ENCODE assay signal across 12 mouse cellular contexts in the genomic region with DNA sequence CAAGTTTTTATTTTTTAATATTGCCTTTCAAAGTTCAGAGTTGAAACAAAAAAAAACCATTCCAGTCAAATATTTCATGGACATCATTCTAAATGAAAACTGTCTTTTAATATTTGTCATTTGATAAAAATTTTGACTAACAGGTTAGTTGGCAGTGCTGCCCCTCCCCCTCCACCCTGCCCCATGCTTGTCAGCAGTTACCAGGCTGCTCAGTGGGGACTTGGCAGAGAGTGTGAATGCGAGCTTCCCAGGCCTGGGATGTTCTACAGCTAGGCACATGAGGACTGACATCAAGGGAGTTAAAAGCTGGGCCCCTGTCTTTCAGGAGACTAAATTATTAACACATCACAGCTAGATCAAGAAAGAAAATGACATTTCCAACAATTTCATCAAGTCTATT.
DNase-seq lines count a peak whose midpoint lies in the region; ATAC-seq lines count a peak whose summit lies in the region.
"Had no signal": no experiment of that assay in that cellular context is flagged by ENCODE, and none has a peak within 500 bp of the region (broad histone marks: within the 10 kb centered on the region; RNA-seq: fewer than 3 reads in every experiment).

No protein-coding gene starts in this region.

- 25% methylated on average over 1 of the region's 1 CpGs for WGBS in kidney, embryonic 14.5 days

- H3K27ac ChIP-seq in kidney, embryonic 14.5 days (ENCODE audit: low read depth, low read length) = no peak overlapping the region
- H3K27ac ChIP-seq: midbrain, embryonic 13.5 days; stomach, embryonic 15.5 days had no signal

- H3K4me2 ChIP-seq in kidney, embryonic 14.5 days (replicated peaks; ENCODE audit: low read depth, low read length) = no peak overlapping the region
- H3K4me2 ChIP-seq: midbrain, embryonic 13.5 days had no signal

- H3K4me1 ChIP-seq in kidney, embryonic 14.5 days (ENCODE audit: control insufficient read depth, insufficient read depth, low read length) = peaks cover 15% of the 10 kb centered on the region; the same call in 1 of the 2 replicates

- H3K36me3 ChIP-seq in kidney, embryonic 14.5 days (ENCODE audit: control insufficient read depth, insufficient read depth, low read length) = no peaks in the 10 kb centered on the region
- H3K36me3 ChIP-seq: midbrain, embryonic 13.5 days; stomach, embryonic 15.5 days had no signal

- H3K27me3 ChIP-seq in kidney, embryonic 14.5 days (ENCODE audit: control insufficient read depth, insufficient read depth, low read length) = no peaks in the 10 kb centered on the region
- H3K27me3 ChIP-seq: midbrain, embryonic 13.5 days; stomach, embryonic 15.5 days had no signal

- H3K9me3 ChIP-seq in kidney, embryonic 14.5 days (ENCODE audit: control insufficient read depth, low read length) = no peaks in the 10 kb centered on the region; the same call in 1 of the 2 replicates
- H3K9me3 ChIP-seq: midbrain, embryonic 13.5 days; stomach, embryonic 15.5 days had no signal

- peak; percentile 54 to 75 for DNase-seq in cerebellum, postnatal 10 days
- DNase-seq in cerebellum, adult 9-11 months = no peak
- peak; percentile 60 for DNase-seq in kidney, postnatal 10 days
- peak; percentile 26 for DNase-seq in retina, embryonic 14.5 days (ENCODE audit: low spot score)
- no peak for DNase-seq in retina, postnatal 1 day
- no peak for DNase-seq in embryo, embryonic 9.5 days (ENCODE audit: extremely low spot score)
- DNase-seq in right cerebral cortex, postnatal 10 days (ENCODE audit: low spot score in 2 of 2) = no peak
- DNase-seq: lung, embryonic 14.5 days; right cerebral cortex, postnatal 4 days had no signal

- no peak for ATAC-seq in kidney, embryonic 14.5 days (ENCODE audit: low FRiP score, low TSS enrichment)
- ATAC-seq: midbrain, embryonic 13.5 days had no signal

- no peak overlapping the region for H3K4me3 ChIP-seq in kidney, embryonic 14.5 days (ENCODE audit: low read length)
- H3K4me3 ChIP-seq: midbrain, embryonic 13.5 days; stomach, embryonic 15.5 days had no signal

- no peak overlapping the region for H3K9ac ChIP-seq in kidney, embryonic 14.5 days (ENCODE audit: low read depth, low read length)
- H3K9ac ChIP-seq: lung, embryonic 14.5 days; midbrain, embryonic 13.5 days; stomach, embryonic 15.5 days had no signal

Comparison
In these comparisons a context has a peak if more than half of its experiments do, and no peak if none do; other contexts are left out.
1. DNase-seq: peak in cerebellum, postnatal 10 days (2 of 2), kidney, postnatal 10 days (single experiment) and retina, embryonic 14.5 days (single experiment); none in cerebellum, adult 9-11 months (single experiment), retina, postnatal 1 day (single experiment), embryo, embryonic 9.5 days (single experiment) and right cerebral cortex, postnatal 10 days (0 of 2).